Mouse (Mus musculus): Measurements from ENCODE around the gene Arid3a. TPM values are rescaled to one million over a fixed set of nuclear protein-coding genes. Genes with fewer than 3 reads are reported as not detected.
"Not testable (repeated sequence)": the region's sequence is repeated elsewhere in the genome, so short reads cannot be mapped to it uniquely, and the experiment has no call there.

Arid3a gene
- polyA plus RNA-seq, 1 experiment from 2014 or later = 3.5 TPM

DNA sequence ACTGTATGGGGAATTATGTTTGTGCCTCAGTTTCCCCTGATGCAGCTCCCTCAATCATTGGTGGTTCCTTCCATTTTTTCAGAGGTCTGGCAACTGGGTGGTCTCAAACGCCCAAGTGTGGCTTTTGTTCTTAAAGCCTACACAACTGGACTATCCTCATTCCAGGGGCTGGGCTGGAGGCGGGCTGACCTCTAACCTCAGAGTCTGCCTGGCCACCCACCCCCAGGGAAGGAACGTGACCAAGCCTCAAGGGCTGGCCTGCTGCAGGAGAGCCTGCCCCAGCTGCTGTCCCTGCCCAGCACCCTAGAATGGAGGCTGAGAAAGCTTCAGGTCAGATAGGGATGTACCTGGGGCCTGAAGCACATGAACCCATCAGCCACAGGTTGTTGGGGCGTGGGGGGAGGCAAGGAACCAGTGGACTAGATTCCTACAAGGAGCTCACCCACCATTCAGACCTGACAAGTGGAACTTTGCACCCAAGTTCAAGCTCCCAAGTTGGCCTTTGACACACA is 29.9 kb downstream of the Arid3a start:
- Histone ChIP-seq H3K9me3 (ENCODE audit: control insufficient read depth, low read length) (no peaks in the 10 kb centered on the region), H3K36me3 (ENCODE audit: control insufficient read depth, insufficient read depth) (no peaks in the 10 kb centered on the region; the same call in 1 of the 2 replicates), H3K4me1 (replicated peaks; ENCODE audit: control insufficient read depth, insufficient read depth, low read length) (peaks cover 8% of the 10 kb centered on the region), H3K27ac (ENCODE audit: low read length) (no peak overlapping the region), H3K27me3 (replicated peaks; ENCODE audit: control insufficient read depth, insufficient read depth, low read length) (no peaks in the 10 kb centered on the region), H3K4me3 (replicated peaks; ENCODE audit: low read length) (no peak overlapping the region), H3K9ac (replicated peaks; ENCODE audit: low read depth, low read length) (no peak overlapping the region), H3K4me2 (ENCODE audit: low read length) (no peak overlapping the region)
- ATAC-seq = no peak
- 20% methylated on average over 4 of the region's 4 CpGs for WGBS

DNA sequence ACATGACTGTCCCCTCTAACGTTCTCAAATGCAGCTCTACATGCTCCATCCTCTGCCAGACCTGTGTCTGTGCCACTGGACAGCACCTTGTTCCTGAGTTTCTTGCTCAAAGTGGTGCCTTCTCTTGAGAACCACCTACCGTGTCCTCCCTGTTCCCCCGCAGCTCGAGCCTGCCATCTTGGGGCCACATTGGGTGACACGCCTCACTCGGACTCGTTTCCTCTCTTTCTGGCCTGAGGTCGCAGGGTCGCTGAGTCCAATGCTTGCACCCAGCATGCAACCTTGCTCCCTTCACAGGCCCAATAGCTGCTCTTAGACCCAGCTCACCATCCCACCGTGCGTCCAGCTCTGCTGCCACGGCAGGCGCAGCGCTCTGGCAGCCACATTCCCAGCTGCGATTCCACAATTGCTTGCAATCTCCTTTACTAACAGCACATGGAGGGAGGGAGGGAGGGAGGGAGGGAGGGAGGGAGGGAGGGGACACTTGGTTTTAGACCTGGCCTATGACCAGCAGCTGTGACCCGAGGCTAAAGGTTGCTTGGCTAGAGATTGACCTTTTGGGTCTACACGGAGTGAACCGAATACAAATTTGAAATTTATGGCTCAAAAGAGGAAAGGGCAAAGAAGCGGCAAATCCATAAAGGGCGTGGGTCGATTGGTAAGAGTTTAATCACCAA is 31.4 kb downstream of the Arid3a start:
- Histone ChIP-seq H3K4me2 (ENCODE audit: low read length) (no peak overlapping the region), H3K9ac (replicated peaks; ENCODE audit: low read depth, low read length) (no peak overlapping the region), H3K27me3 (replicated peaks; ENCODE audit: control insufficient read depth, insufficient read depth, low read length) (no peaks in the 10 kb centered on the region), H3K4me1 (replicated peaks; ENCODE audit: control insufficient read depth, insufficient read depth, low read length) (peaks cover 8% of the 10 kb centered on the region), H3K4me3 (replicated peaks; ENCODE audit: low read length) (no peak overlapping the region), H3K36me3 (ENCODE audit: control insufficient read depth, insufficient read depth) (no peaks in the 10 kb centered on the region; the same call in 1 of the 2 replicates), H3K9me3 (ENCODE audit: control insufficient read depth, low read length) (no peaks in the 10 kb centered on the region), H3K27ac (ENCODE audit: low read length) (no peak overlapping the region)
- WGBS = 15% methylated on average over 21 of the region's 21 CpGs
- ATAC-seq = no peak

DNA sequence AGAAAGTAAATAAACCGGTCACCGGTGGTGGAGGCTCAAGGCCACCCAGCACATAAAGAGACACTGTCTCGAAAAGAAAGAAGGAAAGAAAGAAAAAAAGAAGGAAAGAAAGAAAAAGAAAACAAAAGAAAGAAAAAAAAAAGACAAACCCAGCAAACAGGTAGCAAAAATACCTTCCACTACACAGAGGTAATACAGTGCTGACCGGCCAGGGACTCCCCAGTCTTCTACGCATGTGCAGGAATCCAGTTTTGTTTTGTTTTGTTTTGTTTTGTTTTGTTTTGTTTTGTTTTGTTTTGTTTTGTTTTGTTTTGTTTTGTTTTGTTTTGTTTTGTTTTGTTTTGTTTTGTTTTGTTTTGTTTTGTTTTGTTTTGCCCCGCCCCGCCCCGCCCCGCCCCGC is 32.6 kb downstream of the Arid3a start:
- not testable (repeated sequence) for H3K36me3 ChIP-seq (ENCODE audit: control insufficient read depth, insufficient read depth); H3K27ac ChIP-seq (ENCODE audit: low read length); ATAC-seq; H3K9ac ChIP-seq (replicated peaks; ENCODE audit: low read depth, low read length); H3K27me3 ChIP-seq (replicated peaks; ENCODE audit: control insufficient read depth, insufficient read depth, low read length); H3K4me1 ChIP-seq (replicated peaks; ENCODE audit: control insufficient read depth, insufficient read depth, low read length); H3K9me3 ChIP-seq (ENCODE audit: control insufficient read depth, low read length)
- 31% methylated on average over 10 of the region's 10 CpGs for WGBS
- peak overlapping the region; percentile 8; the same call in 1 of the 2 replicates for H3K4me2 ChIP-seq (ENCODE audit: low read length)
- H3K4me3 ChIP-seq (replicated peaks; ENCODE audit: low read length) = peak overlapping the region; percentile 97

DNA sequence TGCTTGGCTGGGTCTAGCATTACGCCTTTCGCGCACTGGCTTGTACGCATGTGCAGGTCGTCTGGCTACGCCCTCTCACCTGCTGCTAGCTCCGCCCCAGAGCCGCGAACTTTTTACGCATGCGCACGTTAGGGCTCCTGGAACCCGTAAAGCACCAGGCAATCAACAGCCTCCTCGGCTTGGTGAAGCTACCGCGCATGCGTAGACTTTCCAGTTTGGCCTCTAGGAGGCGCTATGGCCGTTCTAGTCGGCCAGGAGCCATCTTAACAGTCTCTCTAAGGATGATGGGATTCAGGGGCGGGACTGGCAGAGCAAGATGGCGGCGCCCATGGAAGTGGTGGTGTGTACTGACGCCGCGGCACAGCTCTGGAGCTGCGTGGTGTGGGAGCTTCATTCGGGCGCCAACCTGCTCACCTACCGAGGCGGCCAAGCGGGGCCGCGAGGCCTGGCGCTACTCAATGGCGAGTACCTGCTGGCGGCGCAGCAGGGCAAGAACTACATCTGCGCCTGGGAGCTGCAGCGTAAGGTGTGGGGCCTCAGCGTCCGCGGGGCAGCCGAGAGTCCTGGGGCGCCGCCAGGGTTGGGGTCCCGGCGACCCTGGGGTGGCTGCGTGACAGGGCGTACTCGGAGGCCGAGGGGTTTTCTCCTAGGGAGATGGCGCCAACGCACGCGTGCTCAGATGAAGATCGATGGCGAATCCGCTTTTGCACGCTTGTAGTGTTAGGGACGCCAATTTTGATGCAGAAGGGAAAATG is 33.2 kb downstream of the Arid3a start, which contains the start of gene Wdr18:
Wdr18 (plus strand) TSS at position 306 of the 755 bp plus-strand sequence.
- Histone ChIP-seq H3K27me3 (replicated peaks; ENCODE audit: control insufficient read depth, insufficient read depth, low read length) (no peaks in the 10 kb centered on the region), H3K36me3 (ENCODE audit: control insufficient read depth, insufficient read depth) (peaks cover 3% of the 10 kb centered on the region; the same call in 1 of the 2 replicates), H3K4me1 (replicated peaks; ENCODE audit: control insufficient read depth, insufficient read depth, low read length) (peaks cover 8% of the 10 kb centered on the region), H3K27ac (ENCODE audit: low read length) (peak within 1 kb of the TSS; percentile 71), H3K4me2 (ENCODE audit: low read length) (peak within 1 kb of the TSS; percentile 87), H3K9ac (replicated peaks; ENCODE audit: low read depth, low read length) (peak within 1 kb of the TSS; percentile 82), H3K4me3 (replicated peaks; ENCODE audit: low read length) (peak within 1 kb of the TSS; percentile 97), H3K9me3 (ENCODE audit: control insufficient read depth, low read length) (no peaks in the 10 kb centered on the region)
- under 1% methylated on average over 61 of the region's 61 CpGs for WGBS
- ATAC-seq = peak; percentile 98

DNA sequence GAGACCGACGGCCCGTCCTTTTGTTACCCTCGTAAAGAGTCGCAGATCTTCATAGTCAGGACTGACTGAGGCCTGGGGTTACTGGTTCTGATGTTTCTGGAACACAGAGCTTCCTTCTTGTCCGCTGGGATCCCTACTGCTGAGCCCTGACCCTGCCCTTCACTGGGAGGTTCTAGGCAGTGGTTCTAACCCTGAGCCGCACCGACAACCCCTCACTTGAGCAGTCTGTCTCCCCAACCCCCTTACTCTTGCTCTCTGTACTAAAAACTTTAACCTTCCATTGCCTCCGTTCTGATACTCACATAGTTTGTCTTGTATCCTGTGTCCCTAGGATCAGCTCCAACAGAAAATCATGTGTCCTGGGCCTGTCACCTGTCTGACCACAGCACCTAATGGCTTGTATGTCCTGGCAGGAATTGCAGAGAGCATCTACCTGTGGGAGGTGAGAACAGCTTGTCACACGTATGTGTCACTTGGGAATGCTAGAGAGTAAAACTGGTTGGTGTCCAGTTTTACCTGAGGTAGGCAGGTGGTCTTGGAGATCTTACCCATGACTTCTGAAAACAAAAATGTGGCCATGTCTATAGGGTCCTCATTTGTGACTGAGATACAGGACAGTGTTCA is 33.9 kb downstream of the Arid3a start:
- no peak overlapping the region for H3K27ac ChIP-seq (ENCODE audit: low read length)
- H3K4me2 ChIP-seq (ENCODE audit: low read length) = peak overlapping the region; percentile 87
- peak overlapping the region; percentile 97 for H3K4me3 ChIP-seq (replicated peaks; ENCODE audit: low read length)
- H3K36me3 ChIP-seq (ENCODE audit: control insufficient read depth, insufficient read depth) = peaks cover 3% of the 10 kb centered on the region; the same call in 1 of the 2 replicates
- no peaks in the 10 kb centered on the region for H3K9me3 ChIP-seq (ENCODE audit: control insufficient read depth, low read length)
- ATAC-seq = no peak
- WGBS = 21% methylated on average over 10 of the region's 10 CpGs
- H3K9ac ChIP-seq (replicated peaks; ENCODE audit: low read depth, low read length) = peak overlapping the region; percentile 82
- H3K4me1 ChIP-seq (replicated peaks; ENCODE audit: control insufficient read depth, insufficient read depth, low read length) = peaks cover 8% of the 10 kb centered on the region
- H3K27me3 ChIP-seq (replicated peaks; ENCODE audit: control insufficient read depth, insufficient read depth, low read length) = no peaks in the 10 kb centered on the region

DNA sequence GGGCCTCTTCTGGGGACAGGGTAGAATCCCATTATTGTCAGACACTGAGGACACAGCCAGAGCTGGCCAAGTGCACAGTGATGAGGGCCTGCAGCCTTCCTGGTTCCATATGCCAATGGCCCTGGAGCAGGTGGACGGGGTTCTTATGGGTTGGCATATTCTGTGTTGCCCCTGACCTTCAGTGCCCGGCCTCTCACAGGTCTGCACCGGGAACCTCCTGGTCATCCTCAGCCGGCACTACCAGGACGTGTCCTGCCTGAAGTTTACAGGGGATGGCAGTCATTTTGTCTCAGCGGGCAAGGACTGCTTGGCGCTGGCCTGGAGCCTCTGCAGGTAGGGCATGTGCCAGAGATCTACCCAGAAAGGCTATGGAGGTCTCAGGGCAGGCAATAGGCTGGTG is 37.9 kb downstream of the Arid3a start:
- Histone ChIP-seq H3K4me2 (ENCODE audit: low read length) (no peak overlapping the region), H3K27ac (ENCODE audit: low read length) (no peak overlapping the region), H3K4me1 (replicated peaks; ENCODE audit: control insufficient read depth, insufficient read depth, low read length) (peaks cover 11% of the 10 kb centered on the region), H3K9me3 (ENCODE audit: control insufficient read depth, low read length) (no peaks in the 10 kb centered on the region), H3K36me3 (ENCODE audit: control insufficient read depth, insufficient read depth) (peaks cover 19% of the 10 kb centered on the region), H3K4me3 (replicated peaks; ENCODE audit: low read length) (no peak overlapping the region), H3K9ac (replicated peaks; ENCODE audit: low read depth, low read length) (no peak overlapping the region), H3K27me3 (replicated peaks; ENCODE audit: control insufficient read depth, insufficient read depth, low read length) (peaks cover 3% of the 10 kb centered on the region)
- no peak for ATAC-seq
- 94% methylated on average over 7 of the region's 7 CpGs for WGBS

DNA sequence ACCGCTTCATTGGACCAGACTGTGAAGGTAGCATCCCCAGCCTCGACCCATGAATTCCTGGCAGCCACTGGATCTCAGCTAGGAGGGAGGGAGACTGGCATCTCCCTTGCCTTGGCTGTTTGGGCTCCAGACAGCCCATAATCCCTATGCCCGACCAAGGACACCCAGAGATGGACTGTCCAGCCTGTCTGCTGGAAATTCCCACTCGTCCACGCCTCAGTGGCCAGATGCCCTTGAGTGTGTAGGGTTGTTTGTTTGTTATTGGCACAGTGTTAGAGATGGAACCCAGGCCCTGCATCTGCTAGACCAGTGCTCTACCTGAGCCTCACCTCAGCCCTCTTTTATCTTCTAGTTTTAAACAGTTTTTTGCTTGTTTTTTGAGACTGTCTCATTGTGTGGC is 38.5 kb downstream of the Arid3a start:
- no peak for ATAC-seq
- H3K4me3 ChIP-seq (replicated peaks; ENCODE audit: low read length) = no peak overlapping the region
- H3K4me1 ChIP-seq (replicated peaks; ENCODE audit: control insufficient read depth, insufficient read depth, low read length) = peaks cover 11% of the 10 kb centered on the region
- H3K4me2 ChIP-seq (ENCODE audit: low read length) = no peak overlapping the region
- no peak overlapping the region for H3K9ac ChIP-seq (replicated peaks; ENCODE audit: low read depth, low read length)
- peaks cover 7% of the 10 kb centered on the region for H3K27me3 ChIP-seq (replicated peaks; ENCODE audit: control insufficient read depth, insufficient read depth, low read length)
- 84% methylated on average over 5 of the region's 5 CpGs for WGBS
- H3K9me3 ChIP-seq (ENCODE audit: control insufficient read depth, low read length) = no peaks in the 10 kb centered on the region
- peaks cover 19% of the 10 kb centered on the region for H3K36me3 ChIP-seq (ENCODE audit: control insufficient read depth, insufficient read depth)
- H3K27ac ChIP-seq (ENCODE audit: low read length) = no peak overlapping the region

DNA sequence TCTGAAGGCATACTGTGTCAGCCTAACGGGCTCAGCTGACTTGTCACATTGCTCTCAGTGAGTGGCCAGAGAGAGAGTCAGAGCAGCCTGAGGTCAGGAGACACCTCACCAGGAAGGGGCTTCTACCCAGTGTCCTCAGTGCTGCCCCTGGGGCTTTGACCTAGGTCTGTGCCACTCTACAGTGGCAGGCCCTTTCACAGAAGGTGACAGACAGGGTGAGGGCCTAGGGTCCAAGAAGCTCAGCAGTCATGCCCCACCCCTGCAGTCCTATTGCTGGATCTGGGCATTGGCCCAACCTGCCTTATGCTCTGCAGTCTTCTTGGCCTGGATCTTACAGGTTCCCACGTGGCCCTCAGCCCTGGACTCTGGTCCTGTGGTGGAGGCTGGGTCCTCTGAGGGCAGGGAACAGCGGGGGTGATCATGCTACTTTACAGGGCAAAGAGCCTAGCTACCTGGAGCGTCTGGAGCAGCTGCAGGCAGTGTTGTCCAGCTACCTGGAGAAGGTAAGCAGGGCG is 40.1 kb downstream of the Arid3a start:
- Histone ChIP-seq H3K4me2 (ENCODE audit: low read length) (no peak overlapping the region), H3K27me3 (replicated peaks; ENCODE audit: control insufficient read depth, insufficient read depth, low read length) (peaks cover 15% of the 10 kb centered on the region), H3K9me3 (ENCODE audit: control insufficient read depth, low read length) (no peaks in the 10 kb centered on the region), H3K27ac (ENCODE audit: low read length) (no peak overlapping the region), H3K4me3 (replicated peaks; ENCODE audit: low read length) (no peak overlapping the region), H3K36me3 (ENCODE audit: control insufficient read depth, insufficient read depth) (peaks cover 19% of the 10 kb centered on the region), H3K4me1 (replicated peaks; ENCODE audit: control insufficient read depth, insufficient read depth, low read length) (peaks cover 11% of the 10 kb centered on the region), H3K9ac (replicated peaks; ENCODE audit: low read depth, low read length) (no peak overlapping the region)
- WGBS = 94% methylated on average over 5 of the region's 5 CpGs
- no peak for ATAC-seq

DNA sequence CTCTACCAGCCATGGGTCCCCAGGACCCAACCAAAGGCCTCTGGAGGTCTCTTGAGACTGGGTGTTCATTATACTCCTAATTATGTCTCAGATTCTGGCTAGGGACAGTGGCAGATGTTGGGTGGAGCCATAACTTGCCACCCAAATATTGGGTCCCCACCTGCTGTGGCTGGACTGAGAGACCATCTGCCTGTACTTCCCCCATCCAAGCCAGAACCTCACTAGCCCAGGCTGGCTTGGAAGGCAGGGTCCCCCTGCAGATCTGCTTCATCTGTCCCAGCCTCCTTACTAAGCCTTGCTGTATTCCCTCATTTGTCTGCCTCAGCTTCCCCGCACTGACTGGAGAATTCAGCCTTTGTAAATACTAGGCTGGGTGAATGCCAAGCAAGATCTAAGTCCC is 41.3 kb downstream of the Arid3a start:
- no peak overlapping the region for H3K4me2 ChIP-seq (ENCODE audit: low read length)
- no peak overlapping the region for H3K27ac ChIP-seq (ENCODE audit: low read length)
- 86% methylated on average over 1 of the region's 1 CpGs for WGBS
- no peaks in the 10 kb centered on the region for H3K9me3 ChIP-seq (ENCODE audit: control insufficient read depth, low read length)
- no peak overlapping the region for H3K9ac ChIP-seq (replicated peaks; ENCODE audit: low read depth, low read length)
- peaks cover 19% of the 10 kb centered on the region for H3K36me3 ChIP-seq (ENCODE audit: control insufficient read depth, insufficient read depth)
- H3K27me3 ChIP-seq (replicated peaks; ENCODE audit: control insufficient read depth, insufficient read depth, low read length) = peaks cover 15% of the 10 kb centered on the region
- H3K4me3 ChIP-seq (replicated peaks; ENCODE audit: low read length) = no peak overlapping the region
- peaks cover 11% of the 10 kb centered on the region for H3K4me1 ChIP-seq (replicated peaks; ENCODE audit: control insufficient read depth, insufficient read depth, low read length)
- no peak for ATAC-seq
